Mouse (Mus musculus): ENCODE measurements around the gene Ckap4.

GRCm38 (mm10) chr10:84532911-84533882 lies 665 bp downstream of the Ckap4 start:
- peak; percentile 23; the same call in 1 of the 2 replicates for TF ChIP-seq CTCF (IDR thresholded peaks at IDR 0.05)
- TF ChIP-seq EP300 (IDR thresholded peaks at IDR 0.05), result no peak
